Mouse (Mus musculus): ENCODE results near the gene Rasa1. TPM values are rescaled to one million over a fixed set of nuclear protein-coding genes. Genes with fewer than 3 reads are reported as not detected.

The Rasa1 gene
- total and polyA plus RNA-seq, 3 experiments, result 14.3 to 35.1 (median 34.5) TPM

- H3K4me3 ChIP-seq (replicated peaks in 1 of 3; ENCODE audit: low read depth in 2 of 3, low read length in 2 of 3, poor library complexity in 1 of 3), result no peak overlapping the region
- H3K36me3 ChIP-seq (replicated peaks in 1 of 2; ENCODE audit: control insufficient read depth in 1 of 2, insufficient read depth in 1 of 2, low read length in 1 of 2), result peaks cover 13 to 50% of the 10 kb centered on the region in 2 experiments
- no peak overlapping the region for H3K27ac ChIP-seq (ENCODE audit: insufficient read depth, low read depth)
- no peaks in the 10 kb centered on the region for H3K79me2 ChIP-seq (replicated peaks; ENCODE audit: control insufficient read depth, extremely low read depth, insufficient read depth, poor library complexity, severe bottlenecking)
- no peak overlapping the region for H3K4me2 ChIP-seq (ENCODE audit: insufficient read depth, low read depth, poor library complexity, severe bottlenecking)
- no peaks in the 10 kb centered on the region for H3K9me3 ChIP-seq (replicated peaks; ENCODE audit: low read length)
- no peak for DNase-seq (ENCODE audit: extremely low read depth)
- no peaks in the 10 kb centered on the region for H3K27me3 ChIP-seq (replicated peaks)
- dilution Hi-C loops (cut with MboI; ENCODE audit: extremely low pct_ligation_motif_present, extremely low pct_unique_long_range_greater_than_20kb, low sequenced_read_pairs) (no loop called here), in situ Hi-C loops (cut with MboI; ENCODE audit: low pct_ligation_motif_present, low pct_unique_long_range_greater_than_20kb, low sequenced_read_pairs) (no loop called here)
- no peak overlapping the region for H3K9ac ChIP-seq (ENCODE audit: insufficient read depth, low read depth)
- no peak for TF ChIP-seq JUND (conservative IDR thresholded peaks at IDR 0.05; ENCODE audit: low read depth, low read length)
- H3K4me1 ChIP-seq (ENCODE audit: control insufficient read depth in 1 of 2, insufficient read depth in 2 of 2), result no peaks in the 10 kb centered on the region
These were observed 80.3 kb downstream of the Rasa1 start for GRCm38 (mm10) chr13:85208656-85209055.

GRCm38 (mm10) chr13:85207493-85207892 is 81.4 kb downstream of the Rasa1 start:
- H3K4me3 ChIP-seq (replicated peaks in 1 of 3; ENCODE audit: low read depth in 2 of 3, low read length in 2 of 3, poor library complexity in 1 of 3), result no peak overlapping the region
- H3K9ac ChIP-seq (ENCODE audit: insufficient read depth, low read depth), result no peak overlapping the region
- H3K4me2 ChIP-seq (ENCODE audit: insufficient read depth, low read depth, poor library complexity, severe bottlenecking), result no peak overlapping the region
- H3K4me1 ChIP-seq (ENCODE audit: control insufficient read depth in 1 of 2, insufficient read depth in 2 of 2), result no peaks in the 10 kb centered on the region
- dilution Hi-C loops (cut with MboI; ENCODE audit: extremely low pct_ligation_motif_present, extremely low pct_unique_long_range_greater_than_20kb, low sequenced_read_pairs) (no loop called here), in situ Hi-C loops (cut with MboI; ENCODE audit: low pct_ligation_motif_present, low pct_unique_long_range_greater_than_20kb, low sequenced_read_pairs) (no loop called here)
- no peaks in the 10 kb centered on the region for H3K9me3 ChIP-seq (replicated peaks; ENCODE audit: low read length)
- peak; percentile 12 for DNase-seq (ENCODE audit: extremely low read depth)
- no peaks in the 10 kb centered on the region for H3K27me3 ChIP-seq (replicated peaks)
- H3K79me2 ChIP-seq (replicated peaks; ENCODE audit: control insufficient read depth, extremely low read depth, insufficient read depth, poor library complexity, severe bottlenecking), result no peaks in the 10 kb centered on the region
- peak in 1 of 2 experiments; percentile 54; a peak in 2 of 4 replicates for TF ChIP-seq CTCF (conservative IDR thresholded peaks at IDR 0.05 in 1 of 2, IDR thresholded peaks at IDR 0.05 in 1 of 2; ENCODE audit: low read depth in 2 of 2, low read length in 2 of 2)
- TF ChIP-seq SMC3 (IDR thresholded peaks at IDR 0.05; ENCODE audit: low read depth, low read length), result peak; percentile 28; the same call in 1 of the 2 replicates
- no peak for TF ChIP-seq ZKSCAN1 (IDR thresholded peaks at IDR 0.05; ENCODE audit: borderline replicate concordance, low read depth, low read length)
- peak; percentile 33 for TF ChIP-seq RAD21 (IDR thresholded peaks at IDR 0.05; ENCODE audit: low read depth, low read length)
- no peak for TF ChIP-seq NELFE (IDR thresholded peaks at IDR 0.05; ENCODE audit: low read depth, low read length)
- peak; percentile 91 for TF ChIP-seq ZNF384 (IDR thresholded peaks at IDR 0.05; ENCODE audit: low read depth, low read length)
- no peak overlapping the region for H3K27ac ChIP-seq (ENCODE audit: insufficient read depth, low read depth)
- peaks cover 16 to 55% of the 10 kb centered on the region in 2 experiments for H3K36me3 ChIP-seq (replicated peaks in 1 of 2; ENCODE audit: control insufficient read depth in 1 of 2, insufficient read depth in 1 of 2, low read length in 1 of 2)

DNA sequence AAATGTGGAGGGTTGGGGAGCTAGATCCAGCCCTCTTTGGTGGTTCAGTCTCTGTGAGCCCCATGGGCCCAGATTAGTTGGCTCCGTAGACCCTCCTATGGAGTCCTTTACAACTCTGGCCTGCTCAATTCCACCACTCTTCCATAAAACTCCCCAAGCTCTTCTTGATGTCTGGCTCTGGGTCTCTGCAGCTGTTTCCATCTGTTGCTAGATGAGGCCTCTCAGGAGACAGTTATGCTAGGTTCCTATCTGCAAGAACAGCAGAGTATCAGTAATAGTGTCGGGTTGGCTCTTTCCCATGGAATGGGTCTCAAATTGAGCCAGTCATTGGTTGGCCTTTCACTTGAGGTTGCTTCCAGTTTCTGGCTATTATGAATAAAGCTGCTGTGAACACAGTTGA is 97.7 kb downstream of the Rasa1 start:
- H3K79me2 ChIP-seq (replicated peaks; ENCODE audit: control insufficient read depth, extremely low read depth, insufficient read depth, poor library complexity, severe bottlenecking), result peaks cover 2% of the 10 kb centered on the region; the same call in 1 of the 2 replicates
- in situ Hi-C loops (cut with MboI; ENCODE audit: low pct_ligation_motif_present, low pct_unique_long_range_greater_than_20kb, low sequenced_read_pairs) (no loop called here), dilution Hi-C loops (cut with MboI; ENCODE audit: extremely low pct_ligation_motif_present, extremely low pct_unique_long_range_greater_than_20kb, low sequenced_read_pairs) (no loop called here)
- H3K36me3 ChIP-seq (replicated peaks in 1 of 2; ENCODE audit: control insufficient read depth in 1 of 2, insufficient read depth in 1 of 2, low read length in 1 of 2), result peaks cover 9 to 31% of the 10 kb centered on the region in 2 experiments
- DNase-seq (ENCODE audit: extremely low read depth), result no peak
- H3K9me3 ChIP-seq (replicated peaks; ENCODE audit: low read length), result no peaks in the 10 kb centered on the region
- no peak overlapping the region for H3K9ac ChIP-seq (ENCODE audit: insufficient read depth, low read depth)
- H3K4me3 ChIP-seq (replicated peaks in 1 of 3; ENCODE audit: low read depth in 2 of 3, low read length in 2 of 3, poor library complexity in 1 of 3), result no peak overlapping the region
- no peak overlapping the region for H3K4me2 ChIP-seq (ENCODE audit: insufficient read depth, low read depth, poor library complexity, severe bottlenecking)
- TF ChIP-seq EP300 (IDR thresholded peaks at IDR 0.05; ENCODE audit: low read length) (no peak), SIN3A (IDR thresholded peaks at IDR 0.05; ENCODE audit: low read length) (no peak), USF1 (IDR thresholded peaks at IDR 0.05; ENCODE audit: low read depth, low read length) (no peak), MYC (IDR thresholded peaks at IDR 0.05; ENCODE audit: low read depth, low read length) (no peak), ELF1 (IDR thresholded peaks at IDR 0.05; ENCODE audit: low read depth, low read length) (no peak), JUN (IDR thresholded peaks at IDR 0.05; ENCODE audit: insufficient read depth, low read depth, low read length) (no peak), RCOR1 (conservative IDR thresholded peaks at IDR 0.05; ENCODE audit: low read depth, low read length) (no peak), ZKSCAN1 (IDR thresholded peaks at IDR 0.05; ENCODE audit: borderline replicate concordance, low read depth, low read length) (no peak), HCFC1 (IDR thresholded peaks at IDR 0.05; ENCODE audit: low read depth, low read length) (no peak), MAX (IDR thresholded peaks at IDR 0.05; ENCODE audit: low read length) (no peak), ZMIZ1 (IDR thresholded peaks at IDR 0.05; ENCODE audit: low read depth, low read length) (no peak), SMC3 (IDR thresholded peaks at IDR 0.05; ENCODE audit: low read depth, low read length) (no peak), MAZ (IDR thresholded peaks at IDR 0.05; ENCODE audit: low read depth, low read length) (no peak), USF2 (conservative IDR thresholded peaks at IDR 0.05; ENCODE audit: low read depth, low read length) (no peak), UBTF (IDR thresholded peaks at IDR 0.05; ENCODE audit: low read depth, low read length) (no peak), CHD1 (IDR thresholded peaks at IDR 0.05; ENCODE audit: low read depth, low read length) (no peak), JUND (conservative IDR thresholded peaks at IDR 0.05; ENCODE audit: low read depth, low read length) (no peak)
- peaks cover 0 to 12% of the 10 kb centered on the region in 2 experiments; a peak in 2 of 4 replicates for H3K4me1 ChIP-seq (ENCODE audit: control insufficient read depth in 1 of 2, insufficient read depth in 2 of 2)
- no peaks in the 10 kb centered on the region for H3K27me3 ChIP-seq (replicated peaks)
- no peak overlapping the region for H3K27ac ChIP-seq (ENCODE audit: insufficient read depth, low read depth)
